Mouse (Mus musculus) cerebral cortex, adult 2 months (tissue): Measurements from ENCODE around the gene Nol12.

Experiments
- WGBS: fragments of 180-500 bp; shearing (Covaris S2); methylation state at CpG from one replicate; pipeline ENCODE4 v1.1.7; 2018; 5-methylcytosine and 5-hydroxymethylcytosine counted together

Gene Nol12

DNA sequence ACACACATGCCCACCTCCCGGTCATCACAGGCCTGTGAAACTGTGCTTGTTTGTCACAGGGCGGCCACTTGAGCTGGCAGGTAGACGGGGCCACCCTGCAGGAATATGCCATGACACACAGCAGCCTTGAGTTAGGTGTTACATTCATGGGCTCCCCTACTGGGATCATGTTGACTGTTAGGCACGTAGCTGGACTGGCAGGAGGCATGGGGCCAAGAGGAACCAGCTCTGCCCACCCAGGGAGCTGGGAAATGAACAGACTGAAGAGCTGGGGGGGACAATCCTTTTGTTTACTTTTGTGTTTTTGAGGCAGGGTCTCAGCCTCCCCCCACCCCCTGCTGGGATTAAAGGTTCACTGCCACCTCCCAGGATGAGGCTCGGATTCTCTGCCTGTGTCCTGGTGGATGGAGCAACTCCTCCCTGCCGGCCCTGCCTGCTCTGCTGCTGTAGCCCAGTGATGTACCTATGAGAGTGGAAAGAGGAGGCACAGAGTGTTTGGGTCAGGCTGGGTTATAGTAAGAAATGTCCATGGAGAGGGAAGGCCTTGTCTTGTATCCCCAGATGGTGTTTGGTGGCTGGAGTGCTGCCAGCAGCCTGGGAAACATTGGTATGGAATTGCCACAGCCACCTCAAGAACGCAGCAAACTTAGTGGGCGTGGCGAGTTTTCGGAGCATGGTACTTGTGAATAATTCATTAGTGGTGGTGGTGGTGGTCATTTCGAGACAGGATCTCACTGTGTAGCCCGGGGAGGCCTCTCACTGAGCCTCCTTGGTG, 18.5 kb upstream of the Nol12 start:
- WGBS, result 25% methylated on average over 12 of the region's 12 CpGs

- 91% methylated on average over 23 of the region's 23 CpGs for WGBS
These were observed 16.6 kb upstream of the Nol12 start for GRCm38 (mm10) chr15:78918126-78918525.

DNA sequence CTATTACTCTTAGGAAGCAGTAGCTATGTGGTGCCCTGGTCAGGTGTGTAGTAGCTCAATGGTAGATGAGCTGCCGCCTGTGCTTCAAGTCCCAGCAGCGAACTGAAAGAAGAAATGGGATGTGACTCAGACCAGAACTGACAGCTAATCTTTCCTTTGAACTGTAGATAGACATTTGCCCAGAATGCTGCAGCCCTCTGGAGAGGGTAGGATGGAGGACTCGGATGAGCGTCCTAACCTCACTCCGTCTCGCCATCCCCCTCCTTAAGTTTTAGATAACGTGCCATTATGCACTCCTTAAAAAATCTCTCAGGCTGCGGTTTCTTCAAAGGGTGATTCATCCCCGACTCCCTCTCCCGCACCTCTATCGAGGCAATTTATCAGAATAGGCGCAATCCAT, 14.8 kb upstream of the Nol12 start:
- 71% methylated on average over 12 of the region's 12 CpGs for WGBS

- 90% methylated on average over 7 of the region's 7 CpGs for WGBS
These were observed 12.0 kb upstream of the Nol12 start for GRCm38 (mm10) chr15:78922700-78923099.

DNA sequence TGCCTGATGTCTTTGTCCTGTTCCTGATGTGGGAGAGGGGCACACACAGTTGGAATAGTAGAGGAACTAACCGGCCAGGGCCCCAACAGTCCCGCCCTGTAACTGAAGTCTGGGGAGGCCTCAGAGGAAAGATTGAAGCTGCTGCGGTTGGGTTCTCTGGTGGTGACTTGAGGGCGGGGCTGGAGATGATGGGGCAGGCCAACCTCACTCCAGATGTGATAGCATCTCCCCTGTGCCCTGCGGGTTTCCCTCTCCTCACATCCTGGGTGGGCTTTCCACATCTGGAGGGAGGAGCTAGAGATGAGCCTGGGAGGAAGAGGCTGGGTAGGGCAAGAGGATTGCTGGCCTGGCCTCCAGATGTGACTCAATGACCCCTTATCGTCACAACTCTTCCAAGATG, 11.1 kb upstream of the Nol12 start:
- WGBS, result 88% methylated on average over 6 of the region's 6 CpGs

- 70% methylated on average over 8 of the region's 8 CpGs for WGBS
These were observed 9.6 kb upstream of the Nol12 start for GRCm38 (mm10) chr15:78925129-78925528.

DNA sequence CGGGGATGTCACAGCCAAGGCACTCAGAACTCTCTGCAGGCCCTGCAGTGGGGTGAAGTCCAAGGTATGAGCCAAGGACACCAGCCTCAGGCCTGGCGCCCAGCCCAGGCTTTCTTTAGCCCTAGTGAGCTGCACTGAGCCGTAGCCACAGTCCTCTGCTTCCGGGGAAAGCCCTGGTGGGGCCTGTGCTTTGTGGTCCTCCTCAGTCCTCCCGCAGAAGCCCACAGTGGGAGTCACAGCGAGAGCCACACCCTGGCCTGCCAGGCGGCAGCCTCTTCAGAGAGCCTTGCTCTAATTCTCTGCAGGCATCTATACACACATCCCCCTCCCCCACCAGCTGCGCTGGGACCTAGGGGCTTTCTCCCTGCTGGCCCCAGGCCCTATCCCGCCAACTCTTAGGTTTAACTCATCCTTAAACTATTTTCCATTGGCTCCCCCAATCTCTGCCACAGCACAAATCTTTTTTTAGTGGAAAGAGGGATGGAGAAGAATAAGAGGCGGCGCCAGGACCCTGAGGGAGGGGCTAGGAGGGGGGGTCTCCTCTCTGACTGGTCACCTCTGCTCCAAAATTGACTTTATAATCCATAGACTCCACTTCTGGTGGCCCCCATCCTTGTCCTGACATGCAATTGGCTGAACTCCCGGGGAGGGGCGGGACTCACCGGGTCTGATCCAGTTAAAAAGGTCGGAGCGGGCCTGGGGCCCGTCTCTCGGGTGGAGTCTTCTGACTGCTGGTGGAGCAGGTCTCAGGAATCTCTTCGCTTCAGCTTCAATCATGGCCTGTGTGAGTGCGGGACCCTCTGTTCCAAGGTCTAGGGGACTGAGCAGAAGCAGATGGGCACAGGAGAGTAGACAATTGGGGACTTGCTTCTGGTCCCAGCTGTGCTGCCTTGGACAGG, 8.5 kb upstream of the Nol12 start, which contains the start of gene Lgals1:
Lgals1 (plus strand) TSS at position 705 of the 899 bp plus-strand sequence.
- WGBS, result 24% methylated on average over 20 of the region's 20 CpGs

DNA sequence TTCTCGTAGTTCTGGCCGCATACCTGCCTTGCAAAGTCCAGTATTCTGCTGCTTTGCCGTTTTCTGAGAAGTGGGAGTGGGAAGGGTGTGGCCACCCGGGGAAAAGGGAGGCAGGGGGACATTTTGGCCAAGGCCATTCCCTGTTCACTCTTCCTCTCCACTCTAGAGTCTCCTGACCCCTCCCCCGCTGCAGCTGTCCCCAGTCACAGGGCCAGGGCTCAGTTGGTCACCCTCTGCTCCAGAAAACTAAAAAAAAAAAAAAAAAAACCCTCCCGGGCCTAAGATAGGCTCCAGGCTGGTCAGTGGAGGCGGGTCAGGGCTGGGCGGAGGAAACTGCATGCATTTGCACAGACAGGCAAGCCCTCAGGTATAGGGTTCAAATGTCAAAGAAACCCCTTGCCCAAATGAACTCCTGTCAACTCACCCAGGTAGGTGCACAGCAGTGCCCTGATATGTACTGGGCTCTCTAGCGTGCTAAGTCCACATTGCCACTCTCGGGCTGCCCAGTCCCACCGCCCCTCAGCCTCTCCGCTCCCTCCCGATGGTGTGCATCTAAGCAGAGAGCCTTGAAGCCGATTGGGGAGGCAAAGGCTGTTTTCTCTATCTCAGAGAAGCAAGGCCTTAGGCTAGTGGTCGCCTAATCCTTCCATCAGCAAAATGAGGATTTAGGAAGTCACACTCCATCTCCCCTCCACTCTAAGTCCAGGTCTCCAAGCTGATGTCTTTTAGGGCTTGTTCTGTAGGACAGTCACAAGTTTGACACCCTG, 7.5 kb upstream of the Nol12 start:
- 49% methylated on average over 15 of the region's 15 CpGs for WGBS

DNA sequence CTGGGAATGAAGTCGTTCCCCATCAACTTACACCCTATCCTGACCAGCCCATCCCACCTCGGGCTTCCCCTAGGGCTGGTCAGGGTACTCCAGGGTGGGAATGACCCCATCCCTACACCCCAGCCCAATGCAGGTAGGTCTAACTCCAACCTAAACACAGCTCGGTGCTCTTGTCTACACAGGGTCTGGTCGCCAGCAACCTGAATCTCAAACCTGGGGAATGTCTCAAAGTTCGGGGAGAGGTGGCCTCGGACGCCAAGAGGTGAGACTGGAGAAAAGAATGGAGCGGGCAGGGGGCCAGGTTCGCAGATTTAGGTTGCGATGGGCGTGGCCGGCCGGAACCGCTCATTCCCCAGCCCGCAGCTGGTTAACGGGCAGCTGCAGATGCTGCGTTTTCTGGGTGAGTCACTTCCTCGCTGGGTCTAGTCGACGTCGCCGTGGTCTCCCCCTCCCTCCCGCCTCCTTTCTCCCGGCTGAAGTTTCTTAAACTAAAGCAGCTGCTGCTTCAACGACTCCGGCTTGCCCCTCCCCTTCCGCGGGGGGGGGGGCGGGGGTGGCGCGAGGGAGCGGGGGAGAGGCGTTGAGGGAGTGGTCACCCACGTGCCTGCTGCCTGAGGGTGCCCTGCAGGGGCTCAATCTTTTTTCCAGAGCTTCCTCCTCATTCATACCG, 6.8 kb upstream of the Nol12 start:
- WGBS, result 1% methylated on average over 33 of the region's 35 CpGs

DNA sequence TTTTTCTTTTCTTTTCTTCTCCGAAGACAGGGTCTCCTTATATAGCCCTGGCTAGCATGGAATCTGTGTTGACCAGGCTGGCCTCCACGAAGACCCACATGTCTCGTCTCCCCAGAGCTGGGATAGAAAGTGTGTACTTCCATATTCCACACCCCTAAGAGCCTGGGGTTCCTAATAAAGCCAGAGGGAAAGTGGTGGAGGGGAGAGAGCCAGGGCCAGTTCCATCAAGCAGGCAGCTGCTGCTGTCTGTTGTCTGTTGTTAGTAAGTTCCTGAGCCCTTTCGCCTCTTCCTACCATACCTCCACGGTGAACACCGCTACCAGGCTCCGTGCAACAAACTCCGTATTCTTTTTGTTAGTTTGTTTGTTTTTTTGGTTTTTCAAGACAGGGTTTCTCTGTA, 6.2 kb upstream of the Nol12 start:
- 60% methylated on average over 8 of the region's 8 CpGs for WGBS

DNA sequence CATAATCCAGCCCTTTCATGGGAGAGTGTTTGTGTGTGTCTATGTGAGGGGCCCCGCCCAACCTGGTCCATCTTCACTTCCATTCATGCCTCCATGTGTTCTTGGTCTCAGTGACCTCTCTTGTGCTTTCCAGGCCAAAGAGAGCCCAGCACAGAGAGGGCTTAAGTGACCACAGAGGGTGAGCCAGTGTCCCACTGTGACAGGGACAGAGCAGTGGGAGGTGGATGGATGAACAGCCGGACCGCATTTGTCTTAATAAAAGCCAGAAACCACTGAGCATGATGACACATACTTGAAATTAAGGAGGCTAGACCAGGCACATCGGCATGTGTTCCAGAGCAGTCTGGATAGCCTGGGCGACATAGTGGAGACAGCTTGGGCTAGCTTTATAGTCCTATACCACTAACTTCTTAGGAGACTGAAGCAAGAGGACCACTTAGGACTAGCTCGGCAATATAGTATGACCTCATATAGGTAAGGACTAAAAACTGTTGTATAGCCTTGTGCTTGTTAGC, 4.5 kb upstream of the Nol12 start:
- 95% methylated on average over 6 of the region's 6 CpGs for WGBS

- 84% methylated on average over 7 of the region's 7 CpGs for WGBS
These were observed 3.8 kb upstream of the Nol12 start for GRCm38 (mm10) chr15:78930801-78931426.

DNA sequence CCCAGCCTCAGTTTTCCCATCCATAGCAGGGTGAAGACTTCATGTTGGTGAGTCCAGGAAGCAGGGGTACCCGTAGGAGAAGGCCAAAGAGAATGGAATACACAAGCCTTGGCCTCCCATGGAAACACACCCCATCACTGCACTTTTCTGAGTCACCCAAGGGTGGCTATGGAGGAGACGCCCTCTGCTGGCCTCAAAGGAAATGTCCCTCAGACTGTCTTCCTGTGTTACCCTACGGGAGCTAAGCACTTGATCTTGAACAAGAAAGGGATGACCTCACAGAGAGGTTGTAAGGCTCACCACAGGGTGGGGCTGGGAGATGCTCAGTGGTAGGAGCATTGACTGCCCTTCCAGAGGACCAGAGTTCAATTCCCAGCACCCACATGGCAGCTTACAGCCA, 3.2 kb upstream of the Nol12 start:
- WGBS, result 10% methylated on average over 3 of the region's 3 CpGs

DNA sequence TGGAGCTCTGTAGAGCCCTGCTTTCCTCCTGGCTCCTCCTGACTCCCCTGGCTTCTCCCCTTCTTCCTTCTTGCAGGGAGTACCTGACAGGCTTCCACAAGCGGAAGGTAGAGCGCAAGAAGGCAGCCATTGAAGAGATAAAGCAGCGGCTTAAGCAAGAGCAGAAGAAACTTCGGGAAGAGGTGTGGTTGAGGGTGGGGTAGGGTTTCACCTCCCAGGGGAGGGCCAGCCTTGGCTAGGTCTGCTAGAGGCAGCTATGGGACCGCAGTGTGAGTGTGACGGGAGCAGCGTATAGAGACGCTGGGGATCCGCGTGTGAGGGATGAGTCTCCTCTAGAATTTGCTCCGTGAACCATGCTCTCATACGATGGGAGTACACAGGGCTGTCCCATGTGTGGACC, 1.7 kb downstream of the Nol12 start:
- WGBS, result 94% methylated on average over 12 of the region's 12 CpGs

DNA sequence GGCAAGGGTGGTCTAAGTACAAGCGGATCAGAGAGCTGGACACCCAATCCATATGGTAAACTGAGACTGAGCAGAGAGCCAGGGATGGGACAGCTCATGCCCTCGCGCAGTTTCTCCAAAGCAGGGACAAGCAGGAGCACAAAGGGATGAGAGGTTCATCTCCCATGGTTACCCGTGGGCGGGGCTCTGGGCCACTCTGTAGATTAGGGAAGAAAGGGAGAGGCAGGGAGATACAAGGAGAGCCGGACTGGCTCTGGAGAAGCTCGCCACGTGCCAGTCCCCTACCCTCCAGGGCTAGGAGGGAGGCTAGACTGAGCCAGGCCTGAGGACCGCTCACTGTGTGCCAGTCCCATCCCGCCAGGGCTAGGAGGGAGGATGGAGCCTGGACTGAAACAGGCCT, 2.6 kb downstream of the Nol12 start:
- WGBS, result 82% methylated on average over 10 of the region's 10 CpGs

- WGBS, result 47% methylated on average over 2 of the region's 2 CpGs
These were observed 3.2 kb downstream of the Nol12 start for GRCm38 (mm10) chr15:78937963-78938362.

DNA sequence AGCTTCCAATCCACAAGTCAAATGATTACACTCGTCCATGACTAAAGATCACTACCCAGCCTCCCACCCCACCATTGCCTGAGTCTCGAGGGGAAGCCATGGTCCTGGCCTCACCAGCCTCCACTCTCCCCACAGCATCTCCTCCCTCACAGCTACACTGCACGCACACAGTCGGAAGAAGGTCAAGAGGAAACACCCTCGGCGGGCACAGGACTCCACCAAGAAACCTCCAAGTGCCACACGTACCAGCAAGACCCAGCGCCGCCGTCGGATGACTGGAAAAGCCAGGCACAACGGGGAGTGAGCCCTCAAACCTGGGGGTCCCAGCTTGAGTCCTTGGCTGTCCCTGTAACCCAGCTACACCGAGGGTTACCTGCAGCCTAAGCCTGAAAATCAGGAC, 5.6 kb downstream of the Nol12 start:
- 92% methylated on average over 13 of the region's 13 CpGs for whole genome bisulfite sequencing

DNA sequence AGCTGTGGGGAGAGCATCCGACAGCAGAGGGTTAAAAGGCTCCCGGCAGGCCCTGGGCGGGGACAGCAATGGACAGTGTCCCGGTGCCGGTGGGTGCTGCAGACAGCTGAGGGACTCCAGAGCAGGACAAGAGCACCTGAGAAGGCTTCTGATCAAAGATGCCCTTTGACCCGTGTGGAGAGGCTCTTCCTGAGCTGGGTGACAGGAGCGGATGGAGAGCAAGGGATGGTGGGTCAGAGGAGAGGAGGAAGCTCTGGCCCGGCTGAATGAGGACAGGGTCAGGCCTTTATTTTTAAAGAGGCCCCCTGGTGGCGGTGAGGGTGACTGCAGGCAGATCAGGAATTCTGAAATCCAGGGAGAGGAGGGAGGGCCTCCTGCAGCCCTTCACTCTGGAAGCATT, 7.9 kb downstream of the Nol12 start:
- WGBS, result 2% methylated on average over 9 of the region's 9 CpGs

DNA sequence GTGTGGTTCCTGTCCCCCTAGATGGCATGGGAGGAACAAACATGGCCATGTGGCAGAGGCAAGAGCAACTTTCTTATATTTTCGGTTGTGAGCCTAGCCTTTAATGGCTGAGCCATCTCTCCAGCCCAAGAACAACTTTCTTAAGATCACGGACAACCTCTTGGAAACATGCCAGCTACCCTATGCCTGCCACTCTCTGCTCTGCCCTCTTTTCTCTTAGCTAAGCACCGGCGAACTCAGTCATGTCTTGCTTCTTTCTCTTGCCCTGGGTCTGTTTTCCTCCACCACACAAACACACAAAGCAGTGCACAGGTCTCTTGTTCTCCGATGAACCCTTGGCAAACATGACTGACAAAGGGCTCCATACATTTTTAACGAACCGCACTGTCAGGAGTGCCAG, 11.5 kb downstream of the Nol12 start:
- 34% methylated on average over 7 of the region's 7 CpGs for WGBS

- WGBS, result 1% methylated on average over 24 of the region's 24 CpGs
These were observed 12.9 kb downstream of the Nol12 start, which contains the start of gene Triobp for GRCm38 (mm10) chr15:78947657-78948056. TSS of gene Triobp (plus strand) at chr15:78947724.
